In genomic region chr6:99322132-99322904, GRCm38 (mm10) we compare ENCODE assay signal across 13 mouse cellular contexts.
"Had no signal": no experiment of that assay in that cellular context is flagged by ENCODE, and none has a peak within 500 bp of the region (broad histone marks: within the 10 kb centered on the region; RNA-seq: fewer than 3 reads in every experiment).

No protein-coding gene starts in this region.

- H3K36me3 ChIP-seq: limb, embryonic 12.5 days; liver, embryonic 13.5 days; lung, embryonic 15.5 days; midbrain, embryonic 13.5 days; neural tube, embryonic 12.5 days had no signal

- H3K27ac ChIP-seq: limb, embryonic 12.5 days; liver, embryonic 13.5 days; lung, embryonic 15.5 days; midbrain, embryonic 13.5 days; neural tube, embryonic 12.5 days had no signal

- H3K9me3 ChIP-seq: limb, embryonic 12.5 days; liver, embryonic 13.5 days; lung, embryonic 15.5 days; midbrain, embryonic 13.5 days; neural tube, embryonic 12.5 days had no signal

- H3K27me3 ChIP-seq: liver, embryonic 13.5 days; lung, embryonic 15.5 days; midbrain, embryonic 13.5 days; neural tube, embryonic 12.5 days had no signal

- H3K4me1 ChIP-seq: liver, embryonic 13.5 days had no signal

- H3K4me3 ChIP-seq: limb, embryonic 12.5 days; liver, embryonic 13.5 days; lung, embryonic 15.5 days; midbrain, embryonic 13.5 days; myocyte; neural tube, embryonic 12.5 days had no signal

- DNase-seq: kidney, adult 8-10 months; kidney, postnatal 25 days; layer of hippocampus, postnatal 36 days; liver; liver, embryonic 13.5 days; liver, postnatal 0 days; retina, postnatal 1 day; thymus, postnatal 4 days had no signal

- H3K9ac ChIP-seq: limb, embryonic 12.5 days; liver, embryonic 13.5 days; liver, postnatal 0 days; lung, embryonic 15.5 days; midbrain, embryonic 13.5 days; neural tube, embryonic 12.5 days had no signal
